Mouse (Mus musculus) lung, embryonic 14.5 days (tissue): ENCODE data around the gene Tanc2. TPM values are rescaled to one million over a fixed set of nuclear protein-coding genes. Genes with fewer than 3 reads are reported as not detected.

Source experiments
- ATAC-seq: fragments of 200-750 bp; cut with Nextera tagmentation; 2 replicates; pipeline ENCODE4 v1.8.0; 2017; ENCODE audit warnings: mild to moderate bottlenecking, moderate TSS enrichment, moderate library complexity; ENCODE audit not compliant: insufficient read depth
- DNase-seq: peaks from one replicate; pipeline ENCODE4 v3.0.0-alpha.2; 2015
- H3K27ac ChIP-seq: fragments of 300-500 bp; sonication (generic); 2 replicates; pipeline ENCODE4 v1.5.1; 2014; ENCODE audit warnings: low read depth, mild to moderate bottlenecking, moderate library complexity
- H3K27me3 ChIP-seq: fragments of 300-500 bp; sonication (generic); 2 replicates; pipeline ENCODE4 v1.6.1; 2014; ENCODE audit warnings: low read length, control low read depth; ENCODE audit not compliant: insufficient read depth
- H3K36me3 ChIP-seq: fragments of 300-500 bp; sonication (generic); 2 replicates; pipeline ENCODE4 v1.6.1; 2014; ENCODE audit warnings: control low read depth; ENCODE audit not compliant: insufficient read depth
- H3K4me1 ChIP-seq: fragments of 300-500 bp; sonication (generic); 2 replicates; pipeline ENCODE4 v1.6.1; 2014; ENCODE audit warnings: antibody characterized with exemption, control low read depth; ENCODE audit not compliant: insufficient read depth
- H3K4me2 ChIP-seq: fragments of 300-500 bp; sonication (generic); 2 replicates; pipeline ENCODE4 v1.6.1; 2014; ENCODE audit warnings: mild to moderate bottlenecking
- H3K4me3 ChIP-seq: fragments of 300-500 bp; sonication (generic); 2 replicates; pipeline ENCODE4 v1.5.1; 2014; ENCODE audit warnings: low read depth, low read length
- H3K9ac ChIP-seq: fragments of 300-500 bp; sonication (generic); 2 replicates; pipeline ENCODE4 v1.6.1; 2014
- H3K9me3 ChIP-seq: fragments of 300-500 bp; sonication (generic); 2 replicates; pipeline ENCODE4 v1.6.1; 2016; ENCODE audit warnings: low read depth, low read length, control low read depth
- CTCF ChIP-seq: IDR thresholded peaks from 2 replicates; pipeline ENCODE4 v1.5.1; 2016; ENCODE audit warnings: antibody characterized with exemption, low read depth
- WGBS: fragments of 180-500 bp; shearing (Covaris S2); extraction: QIAGEN DNeasy Blood & Tissue Kit; methylation state at CpG from one replicate; pipeline ENCODE4 v1.1.7; 2014; 5-methylcytosine and 5-hydroxymethylcytosine counted together
- polyA plus RNA-seq: library from polyadenylated mRNA; unstranded; fragments of >200 nt; fragmentation: Nextera tagmentation; extraction: Ambion mirVana; gene quantifications from 2 replicates; pipeline ENCODE4 v1.2.1, GENCODE M21; 2014

The Tanc2 gene
- polyA plus RNA-seq, 1 experiment from 2014 or later = 17.1 TPM

GRCm38 (mm10) chr11:105777802-105778201 is 188.0 kb downstream of the Tanc2 start:
- no peaks in the 10 kb centered on the region for H3K4me1 ChIP-seq
- no peak overlapping the region for H3K27ac ChIP-seq
- no peak for TF ChIP-seq CTCF
- no peak overlapping the region for H3K9ac ChIP-seq
- H3K4me2 ChIP-seq = no peak overlapping the region
- H3K27me3 ChIP-seq = no peaks in the 10 kb centered on the region
- H3K4me3 ChIP-seq = no peak overlapping the region
- H3K9me3 ChIP-seq = no peaks in the 10 kb centered on the region
- H3K36me3 ChIP-seq = peaks cover 4% of the 10 kb centered on the region
- DNase-seq = no peak
- ATAC-seq = no peak

DNA sequence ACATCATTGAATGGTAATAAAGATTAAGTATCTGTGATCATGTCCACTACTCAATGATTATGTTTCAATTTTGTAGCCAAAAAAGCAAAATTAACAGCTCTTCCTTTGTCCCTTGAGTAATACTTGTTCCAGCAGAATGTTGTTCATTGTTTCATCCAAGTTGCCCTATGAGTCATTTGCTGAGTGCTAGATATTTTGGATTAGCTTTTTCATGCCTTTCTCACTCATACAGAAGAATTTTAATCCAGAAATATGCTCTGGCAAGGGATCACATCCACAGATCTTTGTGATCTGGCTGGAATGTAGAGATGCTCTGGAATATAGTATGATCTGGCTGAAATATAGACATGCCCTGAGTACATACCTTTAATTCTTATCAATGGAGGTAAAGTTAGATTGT is 202.7 kb downstream of the Tanc2 start:
- no peak overlapping the region for H3K4me2 ChIP-seq
- no peak for ATAC-seq

GRCm38 (mm10) chr11:105803686-105804085 is 213.9 kb downstream of the Tanc2 start:
- WGBS = 88% methylated on average over 3 of the region's 3 CpGs

More for the DNA sequence above, 202.7 kb downstream of the Tanc2 start:
- no peaks in the 10 kb centered on the region for H3K9me3 ChIP-seq
- TF ChIP-seq CTCF = no peak
- no peaks in the 10 kb centered on the region for H3K36me3 ChIP-seq
- no peak overlapping the region for H3K9ac ChIP-seq
- DNase-seq = no peak
- no peak overlapping the region for H3K4me3 ChIP-seq
- no peaks in the 10 kb centered on the region for H3K4me1 ChIP-seq
- no peaks in the 10 kb centered on the region for H3K27me3 ChIP-seq
- H3K27ac ChIP-seq = no peak overlapping the region

GRCm38 (mm10) chr11:105804776-105805175 is 215.0 kb downstream of the Tanc2 start:
- no peak for DNase-seq
- no peak for TF ChIP-seq CTCF
- ATAC-seq = no peak
- Histone ChIP-seq H3K4me3 (no peak overlapping the region), H3K4me2 (no peak overlapping the region), H3K9me3 (no peaks in the 10 kb centered on the region), H3K9ac (no peak overlapping the region), H3K27me3 (no peaks in the 10 kb centered on the region), H3K27ac (no peak overlapping the region), H3K36me3 (no peaks in the 10 kb centered on the region), H3K4me1 (no peaks in the 10 kb centered on the region)
- 53% methylated on average over 3 of the region's 3 CpGs for WGBS

More at GRCm38 (mm10) chr11:105803686-105804085, 213.9 kb downstream of the Tanc2 start:
- Histone ChIP-seq H3K27me3 (no peaks in the 10 kb centered on the region), H3K9me3 (no peaks in the 10 kb centered on the region), H3K9ac (no peak overlapping the region), H3K27ac (no peak overlapping the region), H3K36me3 (no peaks in the 10 kb centered on the region; the same call in 1 of the 2 replicates), H3K4me1 (no peaks in the 10 kb centered on the region), H3K4me3 (no peak overlapping the region), H3K4me2 (no peak overlapping the region)
- TF ChIP-seq CTCF = no peak
- ATAC-seq (no peak), DNase-seq (no peak)

DNA sequence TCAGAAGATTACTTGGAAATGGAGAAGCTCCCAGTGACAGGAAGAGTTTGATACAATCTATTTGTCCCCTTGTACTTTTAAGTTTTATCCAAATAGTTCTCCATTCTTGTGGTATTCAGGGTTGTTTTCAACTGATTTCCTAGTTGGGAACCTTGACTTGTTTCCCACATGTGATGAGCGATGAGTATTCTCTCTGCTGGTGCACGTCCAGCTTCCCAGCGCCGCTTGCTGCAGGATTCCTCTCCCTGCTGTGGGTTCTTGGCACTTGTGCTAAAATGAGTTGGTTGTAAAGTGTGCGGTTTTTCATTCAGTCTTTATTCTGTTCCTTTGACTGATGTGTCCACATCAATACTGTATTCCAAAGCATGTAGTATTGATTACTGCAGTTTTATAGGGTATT is 217.3 kb downstream of the Tanc2 start:
- Histone ChIP-seq H3K27ac (no peak overlapping the region), H3K36me3 (0 out of 2 replicates have a peak, but pooled peaks cover 7% of the 10 kb centered on the region), H3K4me2 (no peak overlapping the region), H3K9me3 (no peaks in the 10 kb centered on the region), H3K27me3 (no peaks in the 10 kb centered on the region), H3K4me3 (no peak overlapping the region), H3K9ac (no peak overlapping the region), H3K4me1 (no peaks in the 10 kb centered on the region)
- TF ChIP-seq CTCF = no peak
- WGBS = 88% methylated on average over 5 of the region's 5 CpGs
- ATAC-seq = no peak
- no peak for DNase-seq

GRCm38 (mm10) chr11:105823246-105823645 is 233.5 kb downstream of the Tanc2 start:
- no peaks in the 10 kb centered on the region for H3K27me3 ChIP-seq
- H3K9me3 ChIP-seq = no peaks in the 10 kb centered on the region
- H3K9ac ChIP-seq = no peak overlapping the region
- ATAC-seq (no peak), DNase-seq (no peak)
- no peaks in the 10 kb centered on the region for H3K36me3 ChIP-seq
- 81% methylated on average over 1 of the region's 1 CpGs for WGBS
- no peak overlapping the region for H3K4me3 ChIP-seq
- H3K27ac ChIP-seq = no peak overlapping the region
- H3K4me2 ChIP-seq = no peak overlapping the region
- no peaks in the 10 kb centered on the region for H3K4me1 ChIP-seq
- no peak for TF ChIP-seq CTCF

GRCm38 (mm10) chr11:105823759-105824158 is 234.0 kb downstream of the Tanc2 start:
- 60% methylated on average over 2 of the region's 2 CpGs for WGBS
- Histone ChIP-seq H3K36me3 (no peaks in the 10 kb centered on the region), H3K27ac (no peak overlapping the region), H3K9me3 (no peaks in the 10 kb centered on the region), H3K9ac (no peak overlapping the region), H3K27me3 (no peaks in the 10 kb centered on the region), H3K4me1 (no peaks in the 10 kb centered on the region), H3K4me2 (no peak overlapping the region), H3K4me3 (no peak overlapping the region)
- TF ChIP-seq CTCF = no peak
- DNase-seq (no peak), ATAC-seq (no peak)

- no peaks in the 10 kb centered on the region for H3K27me3 ChIP-seq
- no peak overlapping the region for H3K4me3 ChIP-seq
- WGBS = 55% methylated on average over 2 of the region's 2 CpGs
- DNase-seq = no peak
- H3K9me3 ChIP-seq = no peaks in the 10 kb centered on the region
- no peak for TF ChIP-seq CTCF
- ATAC-seq = no peak
- H3K4me2 ChIP-seq = no peak overlapping the region
- H3K36me3 ChIP-seq = no peaks in the 10 kb centered on the region
- no peak overlapping the region for H3K9ac ChIP-seq
- H3K4me1 ChIP-seq = no peaks in the 10 kb centered on the region
- no peak overlapping the region for H3K27ac ChIP-seq
Observed at GRCm38 (mm10) chr11:105828175-105828574, 238.4 kb downstream of the Tanc2 start.
